Mouse (Mus musculus) hindbrain, embryonic 11.5 days (tissue): ENCODE results near the gene Car6. TPM values are rescaled to one million over a fixed set of nuclear protein-coding genes. Genes with fewer than 3 reads are reported as not detected.

ENCODE experiments used
- ATAC-seq: fragments of 200-750 bp; cut with Nextera tagmentation; 2 replicates; pipeline ENCODE4 v1.8.0; 2017; ENCODE audit warnings: mild to moderate bottlenecking, moderate TSS enrichment, moderate library complexity; ENCODE audit not compliant: low FRiP score
- DNase-seq: peaks from one replicate; pipeline ENCODE4 v3.0.0-alpha.2; 2015; ENCODE audit warnings: low spot score
- H3K27ac ChIP-seq: fragments of 300-500 bp; sonication (generic); 2 replicates; pipeline ENCODE4 v1.5.1; 2014; ENCODE audit warnings: mild to moderate bottlenecking, low read depth, low read length
- H3K27me3 ChIP-seq: fragments of 300-500 bp; sonication (generic); 2 replicates; pipeline ENCODE4 v1.6.1; 2014; ENCODE audit warnings: mild to moderate bottlenecking, low read length, moderate library complexity, mixed read lengths; ENCODE audit not compliant: control insufficient read depth, insufficient read depth
- H3K36me3 ChIP-seq: fragments of 300-500 bp; sonication (generic); 2 replicates; pipeline ENCODE4 v1.6.1; 2014; ENCODE audit warnings: mild to moderate bottlenecking, low read length, moderate library complexity, mixed read lengths; ENCODE audit not compliant: control insufficient read depth, insufficient read depth
- H3K4me1 ChIP-seq: fragments of 300-500 bp; sonication (generic); replicated peaks from 2 replicates; pipeline ENCODE4 v1.6.1; 2014; ENCODE audit warnings: low read length, mixed read lengths; ENCODE audit not compliant: control insufficient read depth, insufficient read depth
- H3K4me2 ChIP-seq: fragments of 300-500 bp; sonication (generic); replicated peaks from 2 replicates; pipeline ENCODE4 v1.6.1; 2014; ENCODE audit warnings: mild to moderate bottlenecking, low read depth, low read length
- H3K4me3 ChIP-seq: fragments of 300-500 bp; sonication (generic); 2 replicates; pipeline ENCODE4 v1.5.1; 2014; ENCODE audit warnings: low read depth, low read length
- H3K9ac ChIP-seq: fragments of 300-500 bp; sonication (generic); 2 replicates; pipeline ENCODE4 v1.6.1; 2014; ENCODE audit warnings: low read depth, low read length
- H3K9me3 ChIP-seq: fragments of 300-500 bp; sonication (generic); 2 replicates; pipeline ENCODE4 v1.6.1; 2016; ENCODE audit warnings: low read length; ENCODE audit not compliant: control insufficient read depth
- WGBS: fragments of 180-500 bp; shearing (Covaris S2); extraction: QIAGEN DNeasy Blood & Tissue Kit; methylation state at CpG from one replicate; pipeline ENCODE4 v1.1.7; 2014; 5-methylcytosine and 5-hydroxymethylcytosine counted together
- polyA plus RNA-seq: library from polyadenylated mRNA; unstranded; fragments of >200 nt; fragmentation: Nextera tagmentation; extraction: Ambion mirVana; gene quantifications from 2 replicates; pipeline ENCODE4 v1.2.1, GENCODE M21; 2014

Car6 gene
- polyA plus RNA-seq, 1 experiment from 2014 or later: not detected

DNA sequence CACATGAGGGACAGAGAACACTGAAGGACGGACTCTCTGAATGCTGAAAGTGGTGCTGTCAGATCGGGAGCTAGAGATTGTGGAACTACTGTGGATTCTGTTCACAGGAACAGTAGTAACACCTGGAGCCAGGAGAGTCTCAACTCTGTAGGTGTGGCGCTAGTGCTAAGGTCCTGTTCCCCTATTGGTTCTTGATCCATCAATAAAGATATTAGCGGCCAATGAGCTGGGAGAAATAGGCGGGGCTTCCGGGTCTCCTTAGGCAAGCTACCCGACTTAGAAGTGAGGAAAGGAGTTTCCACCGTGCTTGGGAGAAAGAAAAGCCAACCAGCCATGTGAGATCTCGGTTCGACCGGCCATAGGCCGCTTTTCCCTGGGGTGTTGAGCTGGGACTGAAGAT, 56.9 kb downstream of the Car6 start:
- DNase-seq: no peak
- no peak for ATAC-seq
- Histone ChIP-seq H3K27me3 (no peaks in the 10 kb centered on the region), H3K4me1 (no peaks in the 10 kb centered on the region), H3K4me2 (no peak overlapping the region), H3K9me3 (no peaks in the 10 kb centered on the region), H3K36me3 (no peaks in the 10 kb centered on the region), H3K4me3 (no peak overlapping the region), H3K27ac (no peak overlapping the region), H3K9ac (no peak overlapping the region)
- 16% methylated on average over 12 of the region's 12 CpGs for WGBS

DNA sequence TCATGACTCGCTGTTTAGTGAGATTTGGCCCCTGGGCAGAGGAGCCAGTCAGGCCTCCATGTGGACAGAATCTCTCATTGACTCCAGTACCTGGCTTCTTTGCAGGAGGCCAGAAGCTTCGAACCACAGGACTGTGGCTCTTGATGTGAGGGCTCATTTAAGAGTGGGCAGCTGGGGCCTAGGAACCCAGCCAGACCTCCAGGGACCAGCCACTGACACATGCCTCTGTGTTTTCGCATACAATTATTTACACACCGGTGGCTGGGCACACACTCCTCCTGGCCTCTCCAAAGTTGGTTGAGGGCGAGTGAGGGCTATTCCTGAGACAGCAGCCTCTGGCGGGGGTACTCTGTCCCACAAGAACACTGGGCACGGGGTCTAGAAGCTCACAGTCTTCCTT, 60.8 kb downstream of the Car6 start:
- no peaks in the 10 kb centered on the region for H3K36me3 ChIP-seq
- H3K9me3 ChIP-seq: no peaks in the 10 kb centered on the region
- H3K9ac ChIP-seq: no peak overlapping the region; the same call in 1 of the 2 replicates
- no peak for ATAC-seq
- H3K27ac ChIP-seq: no peak overlapping the region
- DNase-seq: no peak
- no peaks in the 10 kb centered on the region for H3K27me3 ChIP-seq
- no peak overlapping the region for H3K4me3 ChIP-seq
- H3K4me1 ChIP-seq: no peaks in the 10 kb centered on the region
- WGBS: 74% methylated on average over 7 of the region's 7 CpGs
- H3K4me2 ChIP-seq: no peak overlapping the region

DNA sequence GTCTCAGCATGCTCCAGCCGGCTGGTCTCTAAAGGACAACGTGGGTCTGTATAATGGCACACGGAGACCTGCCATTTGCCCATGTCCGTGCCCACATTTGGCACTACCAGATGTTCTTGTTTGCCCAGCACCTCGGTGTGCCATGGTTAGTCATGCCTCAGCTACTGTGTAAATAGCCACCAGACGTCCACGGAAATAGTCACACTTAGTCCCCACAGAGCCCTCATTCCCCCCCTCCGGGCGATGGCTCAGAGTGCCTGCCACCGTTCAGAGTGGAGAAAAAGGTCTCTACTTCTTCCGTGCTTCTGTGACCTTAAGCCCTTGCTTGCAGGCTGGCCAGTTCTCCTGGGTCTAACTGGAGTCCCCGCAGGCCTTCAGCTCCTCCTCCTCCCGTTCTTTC, 62.0 kb downstream of the Car6 start:
- Histone ChIP-seq H3K4me1 (no peaks in the 10 kb centered on the region), H3K4me2 (no peak overlapping the region), H3K9me3 (no peaks in the 10 kb centered on the region), H3K27ac (no peak overlapping the region), H3K27me3 (no peaks in the 10 kb centered on the region), H3K9ac (no peak overlapping the region), H3K36me3 (no peaks in the 10 kb centered on the region), H3K4me3 (no peak overlapping the region)
- ATAC-seq (no peak), DNase-seq (no peak)
- WGBS: 64% methylated on average over 13 of the region's 13 CpGs

DNA sequence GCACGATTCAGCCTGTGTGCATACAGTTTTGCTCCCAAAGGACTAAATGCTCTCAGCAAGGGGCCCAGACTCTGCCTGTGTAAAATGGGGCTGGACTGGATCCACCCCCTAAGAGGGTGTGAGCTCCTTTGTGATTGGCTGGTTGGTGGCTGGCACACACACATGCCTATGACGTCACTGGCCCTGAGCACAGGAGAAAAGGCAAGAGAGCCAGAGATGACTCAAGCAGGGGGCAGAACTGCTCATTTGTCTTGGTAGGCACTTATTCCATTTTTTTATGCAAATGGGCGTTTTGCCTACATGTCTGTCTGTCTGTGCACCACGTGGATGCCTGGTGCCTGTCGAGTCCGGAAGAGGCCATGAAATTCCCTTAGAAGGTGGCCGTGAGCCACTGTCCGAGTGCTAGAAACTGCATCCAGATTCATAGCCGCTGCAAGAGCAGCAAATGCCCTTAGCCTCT, 63.0 kb downstream of the Car6 start:
- H3K36me3 ChIP-seq: no peaks in the 10 kb centered on the region
- H3K9ac ChIP-seq: peak overlapping the region; percentile 17; the same call in 1 of the 2 replicates
- no peaks in the 10 kb centered on the region for H3K27me3 ChIP-seq
- 0 out of 2 replicates have a peak overlapping the region, but pooled peaks have one; percentile 9 for H3K4me2 ChIP-seq
- H3K9me3 ChIP-seq: no peaks in the 10 kb centered on the region
- H3K27ac ChIP-seq: no peak overlapping the region
- peak; percentile 75 for DNase-seq
- H3K4me3 ChIP-seq: no peak overlapping the region
- no peaks in the 10 kb centered on the region; the same call in 1 of the 2 replicates for H3K4me1 ChIP-seq
- peak; percentile 69 for ATAC-seq
- WGBS: 26% methylated on average over 9 of the region's 9 CpGs

DNA sequence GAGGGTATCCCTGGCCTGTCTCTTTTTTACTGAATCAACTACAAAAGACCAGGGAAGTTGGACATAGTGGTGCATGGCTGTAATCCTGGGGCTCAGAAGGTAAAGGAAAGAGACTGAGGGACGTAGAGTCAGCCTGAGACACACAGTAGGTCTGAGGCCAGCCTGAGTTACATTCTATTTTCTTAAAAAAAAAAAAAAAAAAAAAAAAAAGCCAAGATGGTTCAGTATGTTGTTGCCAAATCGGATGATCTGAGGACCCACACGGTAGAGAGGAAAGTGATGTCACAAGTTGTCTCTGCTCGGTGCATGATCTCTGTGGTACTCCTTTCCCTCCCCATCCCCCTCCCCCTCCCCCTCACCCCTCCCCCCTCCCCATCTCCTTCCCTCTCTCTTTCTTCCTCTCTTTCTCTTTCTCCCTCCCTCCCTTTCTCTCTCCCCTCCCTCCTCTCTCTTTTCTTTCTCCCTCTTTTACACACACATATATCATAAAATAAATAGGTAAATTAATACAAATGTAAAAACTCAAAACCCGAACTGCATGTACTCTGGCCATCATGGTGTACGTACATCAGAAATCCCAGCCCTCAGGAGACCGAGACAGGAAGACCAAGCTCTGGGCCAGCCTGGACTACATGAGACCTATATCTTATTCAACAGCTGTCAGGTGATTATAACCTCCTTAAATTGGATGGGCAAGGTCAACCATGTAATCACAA, 63.6 kb downstream of the Car6 start:
- H3K4me2 ChIP-seq: no peak overlapping the region
- H3K9me3 ChIP-seq: no peaks in the 10 kb centered on the region
- DNase-seq (no peak), ATAC-seq (peak; percentile 12; the same call in 1 of the 2 replicates)
- H3K4me1 ChIP-seq: peaks cover 4% of the 10 kb centered on the region; the same call in 1 of the 2 replicates
- H3K9ac ChIP-seq: no peak overlapping the region
- no peaks in the 10 kb centered on the region for H3K36me3 ChIP-seq
- WGBS: 81% methylated on average over 7 of the region's 7 CpGs
- H3K27me3 ChIP-seq: no peaks in the 10 kb centered on the region
- H3K4me3 ChIP-seq: no peak overlapping the region
- no peak overlapping the region for H3K27ac ChIP-seq

Other genes starting within 250 kb of the Car6 start
- 11.7 and 12.0 TPM in 2 replicates for gene Spsb1, start 246.3 kb downstream of the Car6 start, polyA plus RNA-seq
- gene H6pd, start 192.3 kb downstream of the Car6 start, polyA plus RNA-seq: 2.1 and 2.8 TPM in 2 replicates
- gene Gpr157, start 114.0 kb downstream of the Car6 start, polyA plus RNA-seq: 0.24 and 0.68 TPM in 2 replicates
- 1.3 TPM in 2 replicates for gene Slc2a5, start 82.0 kb downstream of the Car6 start, polyA plus RNA-seq
- gene Slc2a7, start 52.4 kb downstream of the Car6 start, polyA plus RNA-seq: not detected in 2 replicates
- 1,515 and 1,668 TPM in 2 replicates for gene Eno1, start 35.4 kb upstream of the Car6 start, polyA plus RNA-seq
- 40.5 and 50.0 TPM in 2 replicates for gene Rere, start 80.3 kb upstream of the Car6 start, polyA plus RNA-seq